Mouse (Mus musculus) liver, adult (tissue): ENCODE data around the gene Col25a1.

Experiments used
- GATA4 ChIP-seq: IDR thresholded peaks from 2 replicates; pipeline ENCODE4 v1.6.1; 2014; ENCODE audit warnings: mild to moderate bottlenecking, low read length; ENCODE audit not compliant: insufficient replicate concordance

Col25a1 gene

GRCm38 (mm10) chr3:130361922-130362321 is 230.6 kb downstream of the Col25a1 start:
- TF ChIP-seq GATA4: no peak

GRCm38 (mm10) chr3:130362797-130363367 is 231.6 kb downstream of the Col25a1 start:
- no peak for TF ChIP-seq GATA4

GRCm38 (mm10) chr3:130366917-130367610 is 235.8 kb downstream of the Col25a1 start:
- no peak for TF ChIP-seq GATA4

GRCm38 (mm10) chr3:130368352-130368751 is 237.1 kb downstream of the Col25a1 start:
- no peak for TF ChIP-seq GATA4

GRCm38 (mm10) chr3:130369113-130369512 is 237.8 kb downstream of the Col25a1 start:
- no peak for TF ChIP-seq GATA4

GRCm38 (mm10) chr3:130370167-130370566 is 238.9 kb downstream of the Col25a1 start:
- no peak for TF ChIP-seq GATA4

- TF ChIP-seq GATA4: no peak
Observed at GRCm38 (mm10) chr3:130373145-130373544, 241.8 kb downstream of the Col25a1 start.

GRCm38 (mm10) chr3:130374620-130375341 is 243.5 kb downstream of the Col25a1 start:
- no peak for TF ChIP-seq GATA4

- TF ChIP-seq GATA4: no peak
Observed at GRCm38 (mm10) chr3:130377786-130378185, 246.5 kb downstream of the Col25a1 start.

GRCm38 (mm10) chr3:130378626-130379025 is 247.3 kb downstream of the Col25a1 start:
- no peak for TF ChIP-seq GATA4

- TF ChIP-seq GATA4: no peak
Observed at GRCm38 (mm10) chr3:130380299-130380845, 249.1 kb downstream of the Col25a1 start.

GRCm38 (mm10) chr3:130381691-130382090 is 250.4 kb downstream of the Col25a1 start:
- no peak for TF ChIP-seq GATA4

GRCm38 (mm10) chr3:130385856-130386255 is 254.6 kb downstream of the Col25a1 start:
- TF ChIP-seq GATA4: no peak

- no peak for TF ChIP-seq GATA4
Observed at GRCm38 (mm10) chr3:130387156-130387555, 255.9 kb downstream of the Col25a1 start.

GRCm38 (mm10) chr3:130389261-130389975 is 258.1 kb downstream of the Col25a1 start:
- TF ChIP-seq GATA4: no peak
